Mouse (Mus musculus) liver, embryonic 13.5 days (tissue): ENCODE measurements at regions not wholly inside any gene's neighbourhood (a gene's known extent, or its start where the extent isn't known, plus 50 kb on each side); places are given as distances from the start of the nearest gene placed in this dataset.
A peak's percentile ranks its signal among the peaks of the same experiment; 100 is the strongest.

ENCODE experiments used
- ATAC-seq: fragments of 200-750 bp; cut with Nextera tagmentation; 2 replicates; pipeline ENCODE4 v1.8.0; 2017; ENCODE audit warnings: low read depth, mild to moderate bottlenecking, moderate number of reproducible peaks, moderate library complexity
- DNase-seq: peaks from one replicate; pipeline ENCODE4 v3.0.0; 2022
- H3K27ac ChIP-seq: fragments of 300-500 bp; sonication (generic); 2 replicates; pipeline ENCODE4 v1.5.1; 2015; ENCODE audit warnings: moderate library complexity, mild to moderate bottlenecking, inconsistent platforms
- H3K27me3 ChIP-seq: fragments of 300-500 bp; sonication (generic); 2 replicates; pipeline ENCODE4 v1.6.1; 2015; ENCODE audit warnings: mild to moderate bottlenecking, inconsistent platforms
- H3K36me3 ChIP-seq: fragments of 300-500 bp; sonication (generic); 2 replicates; pipeline ENCODE4 v1.6.1; 2015; ENCODE audit warnings: mild to moderate bottlenecking, inconsistent platforms
- H3K4me1 ChIP-seq: fragments of 300-500 bp; sonication (generic); replicated peaks from 2 replicates; pipeline ENCODE4 v1.6.1; 2015; ENCODE audit warnings: inconsistent platforms
- H3K4me2 ChIP-seq: fragments of 300-500 bp; sonication (generic); 2 replicates; pipeline ENCODE4 v1.6.1; 2015; ENCODE audit warnings: inconsistent platforms, mild to moderate bottlenecking, moderate library complexity
- H3K4me3 ChIP-seq: fragments of 300-500 bp; sonication (generic); replicated peaks from 2 replicates; pipeline ENCODE4 v1.5.1; 2015; ENCODE audit warnings: mild to moderate bottlenecking, inconsistent platforms
- H3K9ac ChIP-seq: fragments of 300-500 bp; sonication (generic); 2 replicates; pipeline ENCODE4 v1.6.1; 2015; ENCODE audit warnings: mild to moderate bottlenecking, inconsistent platforms
- H3K9me3 ChIP-seq: fragments of 300-500 bp; sonication (generic); replicated peaks from 2 replicates; pipeline ENCODE4 v1.6.1; 2016; ENCODE audit warnings: inconsistent platforms
- WGBS: fragments of 180-500 bp; shearing (Covaris S2); methylation state at CpG from one replicate; pipeline ENCODE4 v1.1.7; 2015; ENCODE audit not compliant: insufficient replicate concordance; 5-methylcytosine and 5-hydroxymethylcytosine counted together

GRCm38 (mm10) chr6:127275430-127275784 is 123.4 kb upstream of the Ccnd2 start:
- peaks cover 8% of the 10 kb centered on the region; the same call in 1 of the 2 replicates for H3K9me3 ChIP-seq
- H3K9ac ChIP-seq = no peak overlapping the region
- H3K4me3 ChIP-seq = no peak overlapping the region
- H3K4me1 ChIP-seq = no peaks in the 10 kb centered on the region
- no peak for DNase-seq
- no peaks in the 10 kb centered on the region for H3K36me3 ChIP-seq
- no peak for ATAC-seq
- H3K27ac ChIP-seq = no peak overlapping the region
- H3K4me2 ChIP-seq = no peak overlapping the region
- H3K27me3 ChIP-seq = no peaks in the 10 kb centered on the region
- WGBS = 75% methylated on average over 2 of the region's 2 CpGs

- H3K27ac ChIP-seq = no peak overlapping the region
- 80% methylated on average over 4 of the region's 4 CpGs for whole genome bisulfite sequencing
- H3K27me3 ChIP-seq = no peaks in the 10 kb centered on the region
- peaks cover 8% of the 10 kb centered on the region; the same call in 1 of the 2 replicates for H3K9me3 ChIP-seq
- no peak overlapping the region for H3K4me2 ChIP-seq
- no peaks in the 10 kb centered on the region for H3K36me3 ChIP-seq
- no peak overlapping the region for H3K9ac ChIP-seq
- DNase-seq = no peak
- no peaks in the 10 kb centered on the region for H3K4me1 ChIP-seq
- H3K4me3 ChIP-seq = no peak overlapping the region
- ATAC-seq = no peak
Measured at GRCm38 (mm10) chr6:127276362-127276761, 124.4 kb upstream of the Ccnd2 start.

- H3K27ac ChIP-seq = no peak overlapping the region
- WGBS = 63% methylated on average over 4 of the region's 4 CpGs
- H3K9me3 ChIP-seq = peaks cover 8% of the 10 kb centered on the region; the same call in 1 of the 2 replicates
- no peaks in the 10 kb centered on the region for H3K4me1 ChIP-seq
- ATAC-seq (no peak), DNase-seq (no peak)
- H3K4me3 ChIP-seq = no peak overlapping the region
- no peak overlapping the region for H3K4me2 ChIP-seq
- no peaks in the 10 kb centered on the region for H3K27me3 ChIP-seq
- no peaks in the 10 kb centered on the region for H3K36me3 ChIP-seq
- no peak overlapping the region for H3K9ac ChIP-seq
Measured at GRCm38 (mm10) chr6:127278402-127278801, 126.4 kb upstream of the Ccnd2 start.

- Histone ChIP-seq H3K9me3 (no peaks in the 10 kb centered on the region), H3K36me3 (no peaks in the 10 kb centered on the region), H3K27me3 (peaks cover 10% of the 10 kb centered on the region), H3K9ac (no peak overlapping the region), H3K27ac (no peak overlapping the region), H3K4me3 (no peak overlapping the region), H3K4me2 (no peak overlapping the region), H3K4me1 (peaks cover 7% of the 10 kb centered on the region; the same call in 1 of the 2 replicates)
- WGBS = 62% methylated on average over 6 of the region's 6 CpGs
- DNase-seq (no peak), ATAC-seq (no peak)
Measured at GRCm38 (mm10) chr6:127284226-127284625, 132.2 kb upstream of the Ccnd2 start.

- DNase-seq (no peak), ATAC-seq (peak; percentile 45; the same call in 1 of the 2 replicates)
- no peak overlapping the region for H3K27ac ChIP-seq
- no peaks in the 10 kb centered on the region for H3K9me3 ChIP-seq
- no peak overlapping the region for H3K4me3 ChIP-seq
- no peak overlapping the region for H3K9ac ChIP-seq
- WGBS = 53% methylated on average over 12 of the region's 12 CpGs
- H3K36me3 ChIP-seq = no peaks in the 10 kb centered on the region
- no peak overlapping the region for H3K4me2 ChIP-seq
- peaks cover 7% of the 10 kb centered on the region; the same call in 1 of the 2 replicates for H3K4me1 ChIP-seq
- peaks cover 26% of the 10 kb centered on the region for H3K27me3 ChIP-seq
Measured at GRCm38 (mm10) chr6:127286681-127287476, 134.9 kb upstream of the Ccnd2 start.

- H3K4me3 ChIP-seq = no peak overlapping the region
- WGBS = 54% methylated on average over 3 of the region's 3 CpGs
- DNase-seq = no peak
- no peak overlapping the region for H3K9ac ChIP-seq
- H3K36me3 ChIP-seq = no peaks in the 10 kb centered on the region
- H3K9me3 ChIP-seq = no peaks in the 10 kb centered on the region
- peaks cover 33% of the 10 kb centered on the region for H3K27me3 ChIP-seq
- no peak overlapping the region for H3K4me2 ChIP-seq
- no peak for ATAC-seq
- no peak overlapping the region for H3K27ac ChIP-seq
- peaks cover 7% of the 10 kb centered on the region; the same call in 1 of the 2 replicates for H3K4me1 ChIP-seq
Measured at GRCm38 (mm10) chr6:127288946-127289345, 137.0 kb upstream of the Ccnd2 start.

GRCm38 (mm10) chr6:127291937-127292336 is 139.9 kb upstream of the Ccnd2 start:
- no peaks in the 10 kb centered on the region for H3K4me1 ChIP-seq
- H3K4me3 ChIP-seq = no peak overlapping the region
- H3K27me3 ChIP-seq = peaks cover 30% of the 10 kb centered on the region
- no peak overlapping the region for H3K27ac ChIP-seq
- DNase-seq = no peak
- no peak overlapping the region for H3K4me2 ChIP-seq
- ATAC-seq = no peak
- WGBS = 39% methylated on average over 7 of the region's 7 CpGs
- H3K36me3 ChIP-seq = no peaks in the 10 kb centered on the region
- H3K9ac ChIP-seq = no peak overlapping the region
- no peaks in the 10 kb centered on the region for H3K9me3 ChIP-seq

GRCm38 (mm10) chr6:127293829-127294228 is 141.8 kb upstream of the Ccnd2 start:
- 55% methylated on average over 2 of the region's 2 CpGs for WGBS
- no peaks in the 10 kb centered on the region for H3K4me1 ChIP-seq
- H3K27ac ChIP-seq = no peak overlapping the region
- no peaks in the 10 kb centered on the region for H3K36me3 ChIP-seq
- ATAC-seq = no peak
- H3K4me2 ChIP-seq = no peak overlapping the region
- no peak for DNase-seq
- H3K9me3 ChIP-seq = no peaks in the 10 kb centered on the region
- H3K9ac ChIP-seq = no peak overlapping the region
- H3K27me3 ChIP-seq = peaks cover 33% of the 10 kb centered on the region
- H3K4me3 ChIP-seq = no peak overlapping the region

- H3K4me3 ChIP-seq = no peak overlapping the region
- ATAC-seq = no peak
- 77% methylated on average over 7 of the region's 7 CpGs for WGBS
Measured at GRCm38 (mm10) chr6:127298105-127298504, 146.1 kb upstream of the Ccnd2 start.

GRCm38 (mm10) chr6:127311192-127312054 is 135.2 kb upstream of the Parp11 start:
- Histone ChIP-seq H3K4me1 (peaks cover 16% of the 10 kb centered on the region), H3K27ac (no peak overlapping the region), H3K4me2 (no peak overlapping the region), H3K4me3 (no peak overlapping the region), H3K9ac (no peak overlapping the region), H3K9me3 (no peaks in the 10 kb centered on the region), H3K36me3 (no peaks in the 10 kb centered on the region), H3K27me3 (peaks cover 23% of the 10 kb centered on the region; the same call in 1 of the 2 replicates)
- 69% methylated on average over 9 of the region's 9 CpGs for WGBS
- ATAC-seq (no peak), DNase-seq (no peak)

More at GRCm38 (mm10) chr6:127298105-127298504, 146.1 kb upstream of the Ccnd2 start:
- Histone ChIP-seq H3K27ac (no peak overlapping the region), H3K4me1 (no peaks in the 10 kb centered on the region), H3K4me2 (no peak overlapping the region), H3K27me3 (0 out of 2 replicates have a peak, but pooled peaks cover 22% of the 10 kb centered on the region), H3K36me3 (no peaks in the 10 kb centered on the region), H3K9ac (no peak overlapping the region), H3K9me3 (no peaks in the 10 kb centered on the region)
- DNase-seq = no peak

- no peak overlapping the region for H3K4me3 ChIP-seq
- whole genome bisulfite sequencing = 64% methylated on average over 1 of the region's 1 CpGs
- H3K9me3 ChIP-seq = no peaks in the 10 kb centered on the region
- H3K27ac ChIP-seq = peak overlapping the region; percentile 29; the same call in 1 of the 2 replicates
- H3K36me3 ChIP-seq = no peaks in the 10 kb centered on the region
- H3K9ac ChIP-seq = no peak overlapping the region
- H3K27me3 ChIP-seq = 0 out of 2 replicates have a peak, but pooled peaks cover 15% of the 10 kb centered on the region
- peaks cover 50% of the 10 kb centered on the region for H3K4me1 ChIP-seq
- ATAC-seq (no peak), DNase-seq (no peak)
- H3K4me2 ChIP-seq = no peak overlapping the region
Measured at GRCm38 (mm10) chr6:127317309-127317708, 129.3 kb upstream of the Parp11 start.
